Mouse (Mus musculus): ENCODE data around the gene Insig1. TPM values are rescaled to one million over a fixed set of nuclear protein-coding genes. Genes with fewer than 3 reads are reported as not detected.

Gene Insig1
- total and polyA plus RNA-seq, 3 experiments, result 1.4 to 2.4 TPM; not detected in 1

DNA sequence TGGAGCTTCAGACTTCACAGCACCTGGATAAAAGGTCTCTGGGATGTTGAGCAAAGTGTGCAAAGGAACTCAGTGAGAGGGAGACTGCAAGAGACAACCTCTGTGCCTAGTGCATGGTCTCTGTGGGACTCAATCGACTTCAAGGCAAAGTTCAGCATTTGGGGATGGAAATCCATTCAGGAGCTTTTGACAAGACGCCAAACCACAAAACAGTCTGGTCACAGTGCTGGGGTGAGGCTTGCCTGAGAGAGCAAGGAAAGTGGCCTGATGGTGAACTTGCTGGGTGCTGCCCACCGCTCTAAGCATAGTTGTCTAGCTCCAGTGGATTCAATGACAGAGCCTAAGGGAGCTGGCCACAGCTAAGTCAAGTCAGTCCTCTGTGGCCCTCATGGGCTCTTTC lies 30.4 kb upstream of the Insig1 start:
- ATAC-seq (ENCODE audit: extremely low read depth, insufficient number of reproducible peaks, low FRiP score, poor library complexity, severe bottlenecking) (no peak), DNase-seq (ENCODE audit: low spot score) (no peak)
- H3K4me3 ChIP-seq (ENCODE audit: low read depth, low read length), result no peak overlapping the region
- H3K36me3 ChIP-seq (replicated peaks), result no peaks in the 10 kb centered on the region
- no peaks in the 10 kb centered on the region for H3K9me3 ChIP-seq (replicated peaks)
- peaks cover 2% of the 10 kb centered on the region; the same call in 1 of the 2 replicates for H3K27me3 ChIP-seq (ENCODE audit: insufficient read depth, low read length)
- H3K4me1 ChIP-seq (ENCODE audit: insufficient read depth, low read depth, low read length), result no peaks in the 10 kb centered on the region
- no peak for TF ChIP-seq POLR2AphosphoS5 (IDR thresholded peaks at IDR 0.05; ENCODE audit: insufficient replicate concordance, low read depth, low read length)
- no peak for TF ChIP-seq GATA2 (IDR thresholded peaks at IDR 0.05; ENCODE audit: borderline replicate concordance, low read depth, low read length)
- no peak for TF ChIP-seq GATA1 (IDR thresholded peaks at IDR 0.05; ENCODE audit: borderline replicate concordance, low read length)
- no peak for TF ChIP-seq CTCF (IDR thresholded peaks at IDR 0.05; ENCODE audit: low read depth, low read length)
- TF ChIP-seq TAL1 (conservative IDR thresholded peaks at IDR 0.05; ENCODE audit: low read depth, low read length), result no peak

DNA sequence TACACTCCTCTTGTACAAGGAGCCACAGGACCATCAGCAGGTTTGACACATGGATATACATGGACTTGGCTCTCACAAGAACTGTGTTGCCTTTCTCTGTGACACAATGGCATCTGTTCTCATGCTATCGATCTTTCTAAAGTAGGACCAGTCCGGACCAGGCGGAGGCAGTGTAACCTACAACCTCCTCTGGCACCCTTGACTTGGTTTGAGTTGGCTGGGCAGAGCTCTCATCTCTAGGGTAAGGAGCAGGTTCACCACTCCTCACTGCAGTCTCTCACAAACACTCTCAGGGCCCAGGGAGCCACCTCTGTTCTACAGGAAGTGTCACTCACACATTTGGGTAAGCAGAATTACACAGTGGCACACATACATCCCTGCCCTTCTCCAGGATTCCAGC lies 29.1 kb upstream of the Insig1 start:
- DNase-seq (ENCODE audit: low spot score) (no peak), ATAC-seq (ENCODE audit: extremely low read depth, insufficient number of reproducible peaks, low FRiP score, poor library complexity, severe bottlenecking) (no peak)
- H3K27me3 ChIP-seq (ENCODE audit: insufficient read depth, low read length), result peaks cover 2% of the 10 kb centered on the region; the same call in 1 of the 2 replicates

DNA sequence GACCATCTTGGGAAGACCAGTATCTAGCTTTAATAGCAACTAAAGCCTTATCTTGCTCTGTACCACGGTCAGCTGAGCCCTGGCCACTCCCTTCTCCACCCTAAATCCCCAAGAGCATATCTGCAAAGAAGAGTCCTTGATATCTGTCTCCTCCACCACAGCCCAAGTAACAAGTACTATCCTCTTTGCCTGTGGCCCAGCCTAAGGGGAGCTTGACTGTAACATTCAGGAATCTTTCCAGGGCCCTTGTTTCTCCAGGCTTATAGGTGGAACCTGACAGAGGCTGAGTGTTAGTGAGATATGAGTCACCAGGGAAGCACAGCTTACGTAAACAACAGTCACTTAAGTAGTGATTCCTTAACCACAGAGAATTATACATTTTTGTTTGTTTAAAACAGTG lies 28.4 kb upstream of the Insig1 start:
- DNase-seq (ENCODE audit: low spot score) (no peak), ATAC-seq (ENCODE audit: extremely low read depth, insufficient number of reproducible peaks, low FRiP score, poor library complexity, severe bottlenecking) (no peak)
- no peaks in the 10 kb centered on the region for H3K4me1 ChIP-seq (ENCODE audit: insufficient read depth, low read depth, low read length)
- no peaks in the 10 kb centered on the region for H3K36me3 ChIP-seq (replicated peaks)
- TF ChIP-seq GATA1 (IDR thresholded peaks at IDR 0.05; ENCODE audit: borderline replicate concordance, low read length) (no peak), GATA2 (IDR thresholded peaks at IDR 0.05; ENCODE audit: borderline replicate concordance, low read depth, low read length) (no peak), POLR2AphosphoS5 (IDR thresholded peaks at IDR 0.05; ENCODE audit: insufficient replicate concordance, low read depth, low read length) (no peak), TAL1 (conservative IDR thresholded peaks at IDR 0.05; ENCODE audit: low read depth, low read length) (no peak), CTCF (IDR thresholded peaks at IDR 0.05; ENCODE audit: low read depth, low read length) (no peak)
- no peak overlapping the region for H3K4me3 ChIP-seq (ENCODE audit: low read depth, low read length)
- peaks cover 2% of the 10 kb centered on the region; the same call in 1 of the 2 replicates for H3K27me3 ChIP-seq (ENCODE audit: insufficient read depth, low read length)
- no peaks in the 10 kb centered on the region for H3K9me3 ChIP-seq (replicated peaks)

More for the DNA sequence above, 29.1 kb upstream of the Insig1 start:
- TF ChIP-seq GATA1 (IDR thresholded peaks at IDR 0.05; ENCODE audit: borderline replicate concordance, low read length), result no peak
- TF ChIP-seq CTCF (IDR thresholded peaks at IDR 0.05; ENCODE audit: low read depth, low read length), result no peak
- no peak for TF ChIP-seq TAL1 (conservative IDR thresholded peaks at IDR 0.05; ENCODE audit: low read depth, low read length)
- TF ChIP-seq POLR2AphosphoS5 (IDR thresholded peaks at IDR 0.05; ENCODE audit: insufficient replicate concordance, low read depth, low read length), result no peak
- no peak for TF ChIP-seq GATA2 (IDR thresholded peaks at IDR 0.05; ENCODE audit: borderline replicate concordance, low read depth, low read length)
- H3K4me1 ChIP-seq (ENCODE audit: insufficient read depth, low read depth, low read length), result no peaks in the 10 kb centered on the region
- no peak overlapping the region for H3K4me3 ChIP-seq (ENCODE audit: low read depth, low read length)
- no peaks in the 10 kb centered on the region for H3K9me3 ChIP-seq (replicated peaks)
- H3K36me3 ChIP-seq (replicated peaks), result no peaks in the 10 kb centered on the region

DNA sequence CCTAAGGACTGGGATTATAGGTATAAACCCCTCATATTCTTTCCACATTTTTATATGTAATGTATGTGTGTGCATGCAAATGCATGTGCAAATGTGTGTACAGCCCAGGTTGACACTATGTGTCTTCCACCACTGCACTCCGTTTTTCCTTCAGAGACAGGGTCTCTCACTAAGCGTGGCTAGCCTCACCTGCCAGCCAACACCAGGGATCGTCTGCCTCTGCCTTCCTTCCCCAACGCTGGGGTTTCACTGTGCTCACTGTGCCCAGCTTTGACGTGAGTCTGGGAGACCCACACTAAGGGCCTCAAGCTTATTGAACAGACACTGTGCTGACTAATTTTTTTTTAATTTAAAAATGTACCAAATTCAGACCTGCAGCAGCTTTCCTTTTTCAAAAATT lies 27.8 kb upstream of the Insig1 start:
- Histone ChIP-seq H3K27me3 (ENCODE audit: insufficient read depth, low read length) (peaks cover 2% of the 10 kb centered on the region; the same call in 1 of the 2 replicates), H3K4me3 (ENCODE audit: low read depth, low read length) (no peak overlapping the region)

DNA sequence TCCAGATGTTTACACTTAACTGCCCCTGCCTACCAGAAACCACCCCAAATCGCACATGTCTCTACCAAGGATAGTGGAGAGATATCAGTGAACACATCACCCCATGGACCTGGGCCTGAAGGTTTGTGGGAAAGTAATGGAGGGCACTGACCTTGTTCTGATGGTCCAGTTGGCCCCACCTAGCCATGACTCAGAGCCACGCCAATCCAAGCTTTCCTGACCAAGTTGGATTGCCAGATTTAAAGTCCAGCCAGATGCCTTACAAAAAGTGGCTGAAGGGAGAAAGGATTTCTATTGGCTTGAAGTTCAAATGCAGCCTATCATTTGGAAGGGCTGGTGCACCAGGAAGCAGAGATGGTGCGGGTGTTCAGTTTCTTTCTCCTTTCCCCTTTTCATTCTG lies 24.2 kb upstream of the Insig1 start:
- Histone ChIP-seq H3K4me1 (ENCODE audit: insufficient read depth, low read depth, low read length) (no peaks in the 10 kb centered on the region), H3K4me3 (ENCODE audit: low read depth, low read length) (no peak overlapping the region), H3K9me3 (replicated peaks) (no peaks in the 10 kb centered on the region), H3K27me3 (ENCODE audit: insufficient read depth, low read length) (peaks cover 2% of the 10 kb centered on the region; the same call in 1 of the 2 replicates), H3K36me3 (replicated peaks) (no peaks in the 10 kb centered on the region)
- ATAC-seq (ENCODE audit: extremely low read depth, insufficient number of reproducible peaks, low FRiP score, poor library complexity, severe bottlenecking) (no peak), DNase-seq (ENCODE audit: low spot score) (no peak)
- no peak for TF ChIP-seq GATA2 (IDR thresholded peaks at IDR 0.05; ENCODE audit: borderline replicate concordance, low read depth, low read length)
- TF ChIP-seq POLR2AphosphoS5 (IDR thresholded peaks at IDR 0.05; ENCODE audit: insufficient replicate concordance, low read depth, low read length), result no peak
- no peak for TF ChIP-seq GATA1 (IDR thresholded peaks at IDR 0.05; ENCODE audit: borderline replicate concordance, low read length)
- no peak for TF ChIP-seq TAL1 (conservative IDR thresholded peaks at IDR 0.05; ENCODE audit: low read depth, low read length)
- no peak for TF ChIP-seq CTCF (IDR thresholded peaks at IDR 0.05; ENCODE audit: low read depth, low read length)

More for the DNA sequence above, 27.8 kb upstream of the Insig1 start:
- Histone ChIP-seq H3K9me3 (replicated peaks) (no peaks in the 10 kb centered on the region), H3K36me3 (replicated peaks) (no peaks in the 10 kb centered on the region), H3K4me1 (ENCODE audit: insufficient read depth, low read depth, low read length) (no peaks in the 10 kb centered on the region)
- TF ChIP-seq GATA2 (IDR thresholded peaks at IDR 0.05; ENCODE audit: borderline replicate concordance, low read depth, low read length) (no peak), GATA1 (IDR thresholded peaks at IDR 0.05; ENCODE audit: borderline replicate concordance, low read length) (no peak), CTCF (IDR thresholded peaks at IDR 0.05; ENCODE audit: low read depth, low read length) (no peak), TAL1 (conservative IDR thresholded peaks at IDR 0.05; ENCODE audit: low read depth, low read length) (no peak), POLR2AphosphoS5 (IDR thresholded peaks at IDR 0.05; ENCODE audit: insufficient replicate concordance, low read depth, low read length) (no peak)
- ATAC-seq (ENCODE audit: extremely low read depth, insufficient number of reproducible peaks, low FRiP score, poor library complexity, severe bottlenecking), result no peak
- no peak for DNase-seq (ENCODE audit: low spot score)

DNA sequence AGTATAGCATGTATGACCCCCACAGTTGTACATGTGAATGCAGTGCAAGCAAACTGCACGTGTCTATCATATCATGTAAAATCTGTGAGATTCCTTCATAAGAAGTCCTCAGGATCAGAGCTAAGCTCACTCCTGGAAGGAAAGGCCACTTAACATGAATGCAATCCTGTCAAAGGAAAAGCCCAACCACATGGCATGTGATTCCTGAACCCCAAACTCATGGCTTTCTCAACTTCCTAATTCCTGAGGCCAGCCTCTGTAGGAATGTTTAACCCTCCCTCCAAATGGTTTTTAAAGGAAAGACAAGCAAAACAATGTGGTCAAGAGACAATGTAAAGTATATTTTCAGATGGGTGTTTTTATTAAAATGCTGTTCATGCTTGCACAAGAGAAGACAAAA lies 23.2 kb upstream of the Insig1 start:
- TF ChIP-seq GATA1 (IDR thresholded peaks at IDR 0.05; ENCODE audit: borderline replicate concordance, low read length), result no peak
- no peak for TF ChIP-seq GATA2 (IDR thresholded peaks at IDR 0.05; ENCODE audit: borderline replicate concordance, low read depth, low read length)
- no peak for TF ChIP-seq POLR2AphosphoS5 (IDR thresholded peaks at IDR 0.05; ENCODE audit: insufficient replicate concordance, low read depth, low read length)
- TF ChIP-seq CTCF (IDR thresholded peaks at IDR 0.05; ENCODE audit: low read depth, low read length), result no peak
- no peak for TF ChIP-seq TAL1 (conservative IDR thresholded peaks at IDR 0.05; ENCODE audit: low read depth, low read length)
- no peak for DNase-seq (ENCODE audit: low spot score)
- Histone ChIP-seq H3K27me3 (ENCODE audit: insufficient read depth, low read length) (peaks cover 2% of the 10 kb centered on the region; the same call in 1 of the 2 replicates), H3K36me3 (replicated peaks) (no peaks in the 10 kb centered on the region), H3K9me3 (replicated peaks) (no peaks in the 10 kb centered on the region), H3K4me3 (ENCODE audit: low read depth, low read length) (no peak overlapping the region), H3K4me1 (ENCODE audit: insufficient read depth, low read depth, low read length) (no peaks in the 10 kb centered on the region)
- ATAC-seq (ENCODE audit: extremely low read depth, insufficient number of reproducible peaks, low FRiP score, poor library complexity, severe bottlenecking), result no peak
